8 mouse cellular contexts compared by ENCODE assay signal in the genomic region with DNA sequence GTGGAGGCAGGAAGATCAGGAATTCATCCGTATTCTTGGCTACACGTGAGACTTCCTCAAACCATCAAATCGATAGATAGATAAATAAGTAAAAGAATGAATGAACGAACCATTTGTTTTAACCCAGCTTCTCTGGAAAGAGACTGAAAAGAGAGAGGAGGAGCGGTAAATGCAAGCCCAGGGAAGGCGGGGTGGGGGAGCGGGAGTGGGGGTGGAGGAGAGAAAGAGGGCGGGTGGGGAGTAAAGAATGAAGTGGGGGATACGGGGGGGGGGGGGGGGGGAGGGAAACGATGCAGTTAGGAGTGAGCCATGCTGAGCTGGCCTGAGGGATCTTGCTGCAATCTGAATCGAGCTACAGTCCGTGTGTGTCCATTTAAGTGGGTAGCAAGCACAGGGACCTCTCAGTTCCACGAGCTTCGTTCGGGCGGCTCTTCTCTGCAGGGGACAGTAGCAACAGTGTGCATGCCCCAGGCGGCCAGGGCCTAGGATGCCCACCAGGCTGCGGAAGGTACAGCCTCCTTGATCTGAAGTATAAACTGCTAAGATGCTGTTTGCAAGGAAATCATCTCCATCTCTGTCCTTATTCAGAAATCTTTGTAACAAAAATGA. TPM values are rescaled to one million over a fixed set of nuclear protein-coding genes. Genes with fewer than 3 reads are reported as not detected.
DNase-seq lines count a peak whose midpoint lies in the region; ATAC-seq and TF ChIP-seq lines count a peak whose summit lies in the region.

No protein-coding gene starts in this region.

- H3K9me3 ChIP-seq in embryonic facial prominence, embryonic 13.5 days, result no peaks in the 10 kb centered on the region
- H3K9me3 ChIP-seq in intestine, embryonic 16.5 days (ENCODE audit: control insufficient read depth, low read length), result no peaks in the 10 kb centered on the region
- H3K9me3 ChIP-seq in neural tube, embryonic 14.5 days (ENCODE audit: control insufficient read depth, low read length), result no peaks in the 10 kb centered on the region

- H3K27me3 ChIP-seq in kidney, adult 2 months (replicated peaks; ENCODE audit: control insufficient read depth, insufficient read depth, low read length), result no peaks in the 10 kb centered on the region
- H3K27me3 ChIP-seq in embryonic facial prominence, embryonic 13.5 days, result no peaks in the 10 kb centered on the region
- H3K27me3 ChIP-seq in intestine, embryonic 16.5 days (replicated peaks; ENCODE audit: control insufficient read depth, insufficient read depth, low read length), result no peaks in the 10 kb centered on the region
- no peaks in the 10 kb centered on the region for H3K27me3 ChIP-seq in neural tube, embryonic 14.5 days (ENCODE audit: control insufficient read depth, insufficient read depth, low read length)

- H3K36me3 ChIP-seq in kidney, adult 2 months (ENCODE audit: control insufficient read depth, insufficient read depth, low read length), result no peaks in the 10 kb centered on the region
- H3K36me3 ChIP-seq in embryonic facial prominence, embryonic 13.5 days, result no peaks in the 10 kb centered on the region
- H3K36me3 ChIP-seq in intestine, embryonic 16.5 days (ENCODE audit: control insufficient read depth, insufficient read depth, low read length), result no peaks in the 10 kb centered on the region
- no peaks in the 10 kb centered on the region for H3K36me3 ChIP-seq in neural tube, embryonic 14.5 days (ENCODE audit: control insufficient read depth, insufficient read depth, low read length)

- DNase-seq in kidney, postnatal 4 days, result peak; percentile 34 to 47
- DNase-seq in kidney, adult 2 months, result no peak
- DNase-seq in left cerebral cortex, adult 9 months (ENCODE audit: low spot score in 2 of 2), result no peak

- no peak for TF ChIP-seq CTCF in kidney, adult 2 months (conservative IDR thresholded peaks at IDR 0.05; ENCODE audit: insufficient read depth, insufficient read length, low read depth, low read length)

- no peak for TF ChIP-seq POLR2A in kidney, adult 2 months (IDR thresholded peaks at IDR 0.05; ENCODE audit: low read depth, low read length)

- H3K27ac ChIP-seq in kidney, adult 2 months (ENCODE audit: insufficient read depth, low read depth, low read length), result no peak overlapping the region
- no peak overlapping the region for H3K27ac ChIP-seq in embryonic facial prominence, embryonic 13.5 days
- no peak overlapping the region for H3K27ac ChIP-seq in intestine, embryonic 16.5 days (ENCODE audit: low read length)
- no peak overlapping the region for H3K27ac ChIP-seq in neural tube, embryonic 14.5 days (ENCODE audit: low read depth, low read length)

- H3K9ac ChIP-seq in embryonic facial prominence, embryonic 13.5 days, result peak overlapping the region; percentile 51
- H3K9ac ChIP-seq in intestine, embryonic 16.5 days (ENCODE audit: low read depth, low read length), result peak overlapping the region; percentile 24; the same call in 1 of the 2 replicates
- no peak overlapping the region for H3K9ac ChIP-seq in neural tube, embryonic 14.5 days (replicated peaks; ENCODE audit: low read depth, low read length)

- peak overlapping the region; percentile 57 for H3K4me2 ChIP-seq in embryonic facial prominence, embryonic 13.5 days
- peak overlapping the region; percentile 58 for H3K4me2 ChIP-seq in intestine, embryonic 16.5 days (ENCODE audit: low read depth, low read length)
- peak overlapping the region; percentile 37 for H3K4me2 ChIP-seq in neural tube, embryonic 14.5 days (ENCODE audit: low read depth, low read length)

- WGBS in kidney, adult 2 months, result 13% methylated on average over 18 of the region's 18 CpGs
- 2% methylated on average over 18 of the region's 18 CpGs for WGBS in embryonic facial prominence, embryonic 13.5 days
- 7% methylated on average over 15 of the region's 18 CpGs for WGBS in intestine, embryonic 16.5 days
- 3% methylated on average over 18 of the region's 18 CpGs for WGBS in neural tube, embryonic 14.5 days

- no peak for ATAC-seq in embryonic facial prominence, embryonic 13.5 days (ENCODE audit: insufficient number of reproducible peaks, insufficient read depth, low FRiP score, low TSS enrichment, low read depth)
- no peak for ATAC-seq in intestine, embryonic 16.5 days
- ATAC-seq in neural tube, embryonic 14.5 days (ENCODE audit: low read depth), result peak; percentile 53; the same call in 1 of the 2 replicates
- no peak for ATAC-seq in megakaryocyte-erythroid progenitor cell, adult 5-6 weeks (replicated peaks; ENCODE audit: low FRiP score, low TSS enrichment, poor library complexity, severe bottlenecking)
- ATAC-seq in inflammation-experienced regulatory T-cells, adult 6 months, result no peak

- H3K4me1 ChIP-seq in kidney, adult 2 months (ENCODE audit: control insufficient read depth, insufficient read depth, low read length), result no peaks in the 10 kb centered on the region
- H3K4me1 ChIP-seq in embryonic facial prominence, embryonic 13.5 days, result peaks cover 24% of the 10 kb centered on the region
- H3K4me1 ChIP-seq in intestine, embryonic 16.5 days (ENCODE audit: control insufficient read depth, insufficient read depth, low read length), result no peaks in the 10 kb centered on the region
- peaks cover 6% of the 10 kb centered on the region; the same call in 1 of the 2 replicates for H3K4me1 ChIP-seq in neural tube, embryonic 14.5 days (ENCODE audit: control insufficient read depth, insufficient read depth, low read length)

- no peak overlapping the region for H3K4me3 ChIP-seq in kidney, adult 2 months (ENCODE audit: insufficient read depth, low read depth, low read length)
- H3K4me3 ChIP-seq in embryonic facial prominence, embryonic 13.5 days, result peak overlapping the region; percentile 24
- H3K4me3 ChIP-seq in intestine, embryonic 16.5 days (ENCODE audit: low read length), result peak overlapping the region; percentile 34
- H3K4me3 ChIP-seq in neural tube, embryonic 14.5 days (ENCODE audit: low read depth, low read length), result peak overlapping the region; percentile 12; the same call in 1 of the 2 replicates

RNA-seq across cellular contexts. Expression of gene Cdk15, which starts 3.3 kb away (rescaled TPM):
- 0.05 and 0.13 TPM in 2 replicates for polyA plus RNA-seq in kidney, adult 2 months (2012; rRNA removed)
- 0.67 and 1.1 TPM in 2 replicates for polyA plus RNA-seq in embryonic facial prominence, embryonic 13.5 days (2015; fragmentation: Nextera tagmentation; extraction: Ambion mirVana)
- 0.26 and 0.31 TPM in 2 replicates for polyA plus RNA-seq in intestine, embryonic 16.5 days (2015; fragmentation: Nextera tagmentation; extraction: Ambion mirVana)
- polyA plus RNA-seq in neural tube, embryonic 14.5 days (2014; fragmentation: Nextera tagmentation; extraction: Ambion mirVana), result 1.0 and 1.8 TPM in 2 replicates
- total RNA-seq in megakaryocyte-erythroid progenitor cell, adult 5-6 weeks (2014; fragmentation: Nextera tagmentation), result not detected in 2 replicates
- total RNA-seq in megakaryocyte-erythroid progenitor cell, adult 5-6 weeks (2017), result not detected in 2 replicates
- not detected for polyA plus RNA-seq in inflammation-experienced regulatory T-cells, adult 6 months (2017; shearing (Covaris generic))

RNA-seq across cellular contexts. Expression of gene Als2, which starts 16.4 kb away (rescaled TPM):
- polyA plus RNA-seq in kidney, adult 2 months (2012; rRNA removed), result 10.8 and 11.1 TPM in 2 replicates
- 9.4 and 9.7 TPM in 2 replicates for polyA plus RNA-seq in embryonic facial prominence, embryonic 13.5 days (2015; fragmentation: Nextera tagmentation; extraction: Ambion mirVana)
- 7.5 and 7.8 TPM in 2 replicates for polyA plus RNA-seq in intestine, embryonic 16.5 days (2015; fragmentation: Nextera tagmentation; extraction: Ambion mirVana)
- 19.2 and 23.9 TPM in 2 replicates for polyA plus RNA-seq in neural tube, embryonic 14.5 days (2014; fragmentation: Nextera tagmentation; extraction: Ambion mirVana)
- total RNA-seq in megakaryocyte-erythroid progenitor cell, adult 5-6 weeks (2014; fragmentation: Nextera tagmentation), result 6.7 and 8.9 TPM in 2 replicates
- 5.2 and 9.2 TPM in 2 replicates for total RNA-seq in megakaryocyte-erythroid progenitor cell, adult 5-6 weeks (2017)
- polyA plus RNA-seq in inflammation-experienced regulatory T-cells, adult 6 months (2017; shearing (Covaris generic)), result 1 to 10 TPM; 6.7 to 8.2 (median 8.0) TPM

Comparison
In these comparisons a context has a peak if more than half of its experiments do, and no peak if none do; other contexts are left out.
1. DNase-seq: peak in kidney, postnatal 4 days (2 of 2); none in kidney, adult 2 months (single experiment) and left cerebral cortex, adult 9 months (0 of 2).
2. Peak in every context shown above with its lines, with median percentiles within 50 percentile points of each other: H3K4me2 ChIP-seq.